Mouse (Mus musculus) midbrain, embryonic 15.5 days (tissue): ENCODE measurements around the gene Ssbp1. TPM values are rescaled to one million over a fixed set of nuclear protein-coding genes. Genes with fewer than 3 reads are reported as not detected.

Experiments used
- ATAC-seq: fragments of 200-750 bp; cut with Nextera tagmentation; replicated peaks from 2 replicates; pipeline ENCODE4 v1.8.0; 2017; ENCODE audit warnings: moderate TSS enrichment
- H3K27ac ChIP-seq: fragments of 300-500 bp; sonication (generic); 2 replicates; pipeline ENCODE4 v1.5.1; 2015; ENCODE audit warnings: mild to moderate bottlenecking, inconsistent platforms
- H3K27me3 ChIP-seq: fragments of 300-500 bp; sonication (generic); replicated peaks from 2 replicates; pipeline ENCODE4 v1.6.1; 2015; ENCODE audit warnings: inconsistent platforms
- H3K36me3 ChIP-seq: fragments of 300-500 bp; sonication (generic); replicated peaks from 2 replicates; pipeline ENCODE4 v1.6.1; 2015; ENCODE audit warnings: inconsistent platforms
- H3K4me1 ChIP-seq: fragments of 300-500 bp; sonication (generic); 2 replicates; pipeline ENCODE4 v1.6.1; 2015; ENCODE audit warnings: inconsistent platforms
- H3K4me2 ChIP-seq: fragments of 300-500 bp; sonication (generic); 2 replicates; pipeline ENCODE4 v1.6.1; 2015; ENCODE audit warnings: inconsistent platforms, mild to moderate bottlenecking, moderate library complexity
- H3K4me3 ChIP-seq: fragments of 300-500 bp; sonication (generic); 2 replicates; pipeline ENCODE4 v1.5.1; 2015; ENCODE audit warnings: mild to moderate bottlenecking, inconsistent platforms
- H3K9ac ChIP-seq: fragments of 300-500 bp; sonication (generic); 2 replicates; pipeline ENCODE4 v1.6.1; 2015; ENCODE audit warnings: mild to moderate bottlenecking, inconsistent platforms
- H3K9me3 ChIP-seq: fragments of 300-500 bp; sonication (generic); 2 replicates; pipeline ENCODE4 v1.6.1; 2016; ENCODE audit warnings: inconsistent platforms
- WGBS: fragments of 180-500 bp; shearing (Covaris S2); methylation state at CpG from one replicate; pipeline ENCODE4 v1.1.7; 2015; ENCODE audit warnings: mixed read lengths; 5-methylcytosine and 5-hydroxymethylcytosine counted together
- polyA plus RNA-seq: library from polyadenylated mRNA; unstranded; fragments of >200 nt; fragmentation: Nextera tagmentation; extraction: Ambion mirVana; gene quantifications from 2 replicates; pipeline ENCODE4 v1.2.1, GENCODE M21; 2015

The Ssbp1 gene
- polyA plus RNA-seq, 1 experiment from 2014 or later = 104 TPM

GRCm38 (mm10) chr6:40435151-40436046, 35.8 kb upstream of the Ssbp1 start:
- peak overlapping the region; percentile 82 for H3K9ac ChIP-seq
- peak overlapping the region; percentile 75 for H3K4me2 ChIP-seq
- H3K27me3 ChIP-seq = no peaks in the 10 kb centered on the region
- peak overlapping the region; percentile 89 for H3K27ac ChIP-seq
- peak; percentile 80 for ATAC-seq
- WGBS = under 1% methylated on average over 72 of the region's 72 CpGs
- peaks cover 28% of the 10 kb centered on the region for H3K4me1 ChIP-seq
- H3K36me3 ChIP-seq = no peaks in the 10 kb centered on the region
- no peaks in the 10 kb centered on the region for H3K9me3 ChIP-seq
- peak overlapping the region; percentile 95 for H3K4me3 ChIP-seq

- peak; percentile 90 for ATAC-seq
- Histone ChIP-seq H3K4me1 (peaks cover 28% of the 10 kb centered on the region), H3K27me3 (no peaks in the 10 kb centered on the region), H3K4me2 (peak within 1 kb of the TSS; percentile 75), H3K9ac (peak within 1 kb of the TSS; percentile 82), H3K36me3 (no peaks in the 10 kb centered on the region), H3K27ac (peak within 1 kb of the TSS; percentile 89), H3K9me3 (no peaks in the 10 kb centered on the region), H3K4me3 (peak within 1 kb of the TSS; percentile 95)
- under 1% methylated on average over 38 of the region's 38 CpGs for WGBS
Measured at GRCm38 (mm10) chr6:40436047-40436483, 35.1 kb upstream of the Ssbp1 start, which contains the start of gene E330009J07Rik. Gene E330009J07Rik (minus strand): TSS chr6:40436135.

- no peak within 1 kb of the TSS for H3K9ac ChIP-seq
- peak within 1 kb of the TSS; percentile 22; the same call in 1 of the 2 replicates for H3K4me2 ChIP-seq
- no peak within 1 kb of the TSS for H3K27ac ChIP-seq
- H3K4me3 ChIP-seq = no peak within 1 kb of the TSS
- H3K4me1 ChIP-seq = peaks cover 11% of the 10 kb centered on the region
- ATAC-seq = no peak
- no peaks in the 10 kb centered on the region for H3K27me3 ChIP-seq
- H3K9me3 ChIP-seq = no peaks in the 10 kb centered on the region
- no peaks in the 10 kb centered on the region for H3K36me3 ChIP-seq
- WGBS = 73% methylated on average over 5 of the region's 5 CpGs
Measured at GRCm38 (mm10) chr6:40438936-40439335, 32.2 kb upstream of the Ssbp1 start, which contains the start of gene Wee2. Gene Wee2 (plus strand): TSS chr6:40439088.

GRCm38 (mm10) chr6:40439731-40440130, 31.4 kb upstream of the Ssbp1 start:
- Histone ChIP-seq H3K4me3 (no peak overlapping the region), H3K9ac (no peak overlapping the region), H3K27ac (no peak overlapping the region), H3K27me3 (no peaks in the 10 kb centered on the region), H3K4me2 (peak overlapping the region; percentile 22; the same call in 1 of the 2 replicates), H3K36me3 (no peaks in the 10 kb centered on the region), H3K9me3 (no peaks in the 10 kb centered on the region), H3K4me1 (peaks cover 3% of the 10 kb centered on the region)
- ATAC-seq = no peak
- WGBS = 47% methylated on average over 12 of the region's 12 CpGs

- H3K4me3 ChIP-seq = no peak overlapping the region
- WGBS = 70% methylated on average over 3 of the region's 3 CpGs
- no peak overlapping the region for H3K9ac ChIP-seq
- H3K4me1 ChIP-seq = no peaks in the 10 kb centered on the region
- H3K27ac ChIP-seq = no peak overlapping the region
- H3K9me3 ChIP-seq = no peaks in the 10 kb centered on the region
- ATAC-seq = no peak
- H3K36me3 ChIP-seq = no peaks in the 10 kb centered on the region
- H3K27me3 ChIP-seq = no peaks in the 10 kb centered on the region
- no peak overlapping the region for H3K4me2 ChIP-seq
Measured at GRCm38 (mm10) chr6:40441276-40441675, 29.9 kb upstream of the Ssbp1 start.

- no peaks in the 10 kb centered on the region for H3K36me3 ChIP-seq
- no peak overlapping the region for H3K9ac ChIP-seq
- no peak overlapping the region for H3K4me3 ChIP-seq
- H3K27me3 ChIP-seq = no peaks in the 10 kb centered on the region
- ATAC-seq = no peak
- H3K27ac ChIP-seq = no peak overlapping the region
- no peaks in the 10 kb centered on the region for H3K9me3 ChIP-seq
- H3K4me2 ChIP-seq = no peak overlapping the region
- WGBS = 50% methylated on average over 3 of the region's 3 CpGs
- H3K4me1 ChIP-seq = no peaks in the 10 kb centered on the region
Measured at GRCm38 (mm10) chr6:40441755-40442154, 29.4 kb upstream of the Ssbp1 start.

- H3K4me3 ChIP-seq = no peak overlapping the region
- H3K36me3 ChIP-seq = no peaks in the 10 kb centered on the region
- ATAC-seq = no peak; the same call in 1 of the 2 replicates
- H3K4me1 ChIP-seq = no peaks in the 10 kb centered on the region
- no peak overlapping the region for H3K4me2 ChIP-seq
- H3K27me3 ChIP-seq = no peaks in the 10 kb centered on the region
- WGBS = 50% methylated on average over 10 of the region's 10 CpGs
- no peak overlapping the region for H3K9ac ChIP-seq
- no peaks in the 10 kb centered on the region for H3K9me3 ChIP-seq
- H3K27ac ChIP-seq = no peak overlapping the region
Measured at GRCm38 (mm10) chr6:40443281-40443928, 27.7 kb upstream of the Ssbp1 start.

GRCm38 (mm10) chr6:40448626-40449025, 22.5 kb upstream of the Ssbp1 start:
- Histone ChIP-seq H3K4me2 (no peak overlapping the region), H3K27ac (no peak overlapping the region)

GRCm38 (mm10) chr6:40454436-40455041, 16.6 kb upstream of the Ssbp1 start:
- H3K4me3 ChIP-seq = no peak overlapping the region
- WGBS = 24% methylated on average over 7 of the region's 7 CpGs
- H3K9me3 ChIP-seq = no peaks in the 10 kb centered on the region
- ATAC-seq = no peak
- H3K27ac ChIP-seq = no peak overlapping the region
- no peak overlapping the region for H3K9ac ChIP-seq
- no peaks in the 10 kb centered on the region for H3K27me3 ChIP-seq
- no peaks in the 10 kb centered on the region for H3K36me3 ChIP-seq
- H3K4me1 ChIP-seq = no peaks in the 10 kb centered on the region
- no peak overlapping the region for H3K4me2 ChIP-seq

More at GRCm38 (mm10) chr6:40448626-40449025, 22.5 kb upstream of the Ssbp1 start:
- Histone ChIP-seq H3K9me3 (no peaks in the 10 kb centered on the region), H3K9ac (no peak overlapping the region), H3K27me3 (no peaks in the 10 kb centered on the region), H3K4me1 (no peaks in the 10 kb centered on the region), H3K4me3 (no peak overlapping the region), H3K36me3 (no peaks in the 10 kb centered on the region)
- no peak for ATAC-seq

GRCm38 (mm10) chr6:40465710-40466109, 5.4 kb upstream of the Ssbp1 start:
- ATAC-seq = no peak
- Histone ChIP-seq H3K4me3 (no peak overlapping the region), H3K9ac (no peak overlapping the region), H3K4me1 (no peaks in the 10 kb centered on the region), H3K27ac (no peak overlapping the region), H3K27me3 (no peaks in the 10 kb centered on the region), H3K9me3 (no peaks in the 10 kb centered on the region), H3K4me2 (no peak overlapping the region), H3K36me3 (no peaks in the 10 kb centered on the region)
- 48% methylated on average over 6 of the region's 6 CpGs for WGBS

- peaks cover 16% of the 10 kb centered on the region for H3K4me1 ChIP-seq
- H3K36me3 ChIP-seq = peaks cover 23% of the 10 kb centered on the region
- peak; percentile 16; the same call in 1 of the 2 replicates for ATAC-seq
- peak overlapping the region; percentile 71 for H3K9ac ChIP-seq
- WGBS = under 1% methylated on average over 7 of the region's 7 CpGs
- peak overlapping the region; percentile 65 for H3K4me3 ChIP-seq
- no peaks in the 10 kb centered on the region for H3K9me3 ChIP-seq
- peak overlapping the region; percentile 69 for H3K4me2 ChIP-seq
- H3K27ac ChIP-seq = peak overlapping the region; percentile 89
- H3K27me3 ChIP-seq = no peaks in the 10 kb centered on the region
Measured at GRCm38 (mm10) chr6:40471720-40472010, 513 bp downstream of the Ssbp1 start.

- Histone ChIP-seq H3K36me3 (peaks cover 37% of the 10 kb centered on the region), H3K4me2 (no peak overlapping the region), H3K27ac (no peak overlapping the region), H3K4me1 (peaks cover 16% of the 10 kb centered on the region), H3K4me3 (no peak overlapping the region), H3K9ac (no peak overlapping the region), H3K9me3 (no peaks in the 10 kb centered on the region), H3K27me3 (no peaks in the 10 kb centered on the region)
- 90% methylated on average over 4 of the region's 4 CpGs for WGBS
- ATAC-seq = no peak
Measured at GRCm38 (mm10) chr6:40476132-40476531, 5.0 kb downstream of the Ssbp1 start.
